Mouse (Mus musculus): ENCODE results near the gene Nt5m.

DNA sequence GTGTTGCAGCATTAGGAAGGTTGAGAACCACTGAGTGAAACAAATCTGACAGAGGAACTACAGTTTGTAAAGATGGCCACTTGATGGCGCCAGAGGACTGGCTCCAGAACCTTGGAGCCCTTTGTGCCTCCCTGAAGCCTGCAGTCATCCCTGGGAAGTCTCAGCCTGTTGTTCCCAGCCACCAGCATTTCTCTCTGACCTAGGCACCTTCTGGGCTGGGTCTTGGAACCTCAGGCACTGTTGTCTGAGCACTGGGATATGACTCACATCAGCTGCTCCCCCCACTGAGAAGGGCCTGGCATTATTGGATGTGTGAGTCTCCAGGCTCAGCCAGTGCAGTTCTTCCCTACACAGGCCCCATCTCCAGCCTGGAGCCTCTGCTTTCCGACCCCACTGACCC, 40.8 kb downstream of the Nt5m start:
- TF ChIP-seq GATA1 (IDR thresholded peaks at IDR 0.05; ENCODE audit: low read length) (no peak), TAL1 (IDR thresholded peaks at IDR 0.05; ENCODE audit: low read length) (no peak)
